Mouse (Mus musculus): ENCODE measurements around the gene Raf1. TPM values are rescaled to one million over a fixed set of nuclear protein-coding genes. Genes with fewer than 3 reads are reported as not detected.

Raf1 gene
- polyA plus RNA-seq, 1 experiment from 2014 or later, result 98.6 TPM

DNA sequence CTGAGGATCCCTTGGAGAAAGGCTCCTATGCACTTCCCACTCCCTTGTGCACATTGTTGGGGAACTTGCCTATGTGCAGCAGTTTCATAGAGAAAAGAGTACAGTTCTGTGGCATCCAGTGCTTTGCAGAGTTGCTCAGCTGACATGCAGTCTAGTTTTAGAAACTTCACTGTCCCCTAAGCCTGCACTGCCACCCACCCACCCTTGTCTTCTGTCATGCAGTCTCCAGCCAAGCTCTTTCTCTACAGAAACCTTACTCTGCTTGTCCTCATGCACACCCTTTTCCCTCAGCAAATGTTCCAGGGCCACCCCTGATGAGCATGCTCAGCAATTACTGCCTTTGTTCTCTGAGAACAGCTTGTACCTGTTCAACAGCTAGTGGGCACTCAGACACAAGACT lies 62.6 kb downstream of the Raf1 start:
- DNase-seq (ENCODE audit: low spot score) (no peak), ATAC-seq (ENCODE audit: low read depth) (no peak)
- Histone ChIP-seq H3K4me3 (ENCODE audit: low read depth, low read length) (no peak overlapping the region), H3K9ac (ENCODE audit: low read depth, low read length) (no peak overlapping the region), H3K27me3 (replicated peaks; ENCODE audit: control insufficient read depth, insufficient read depth, low read length) (no peaks in the 10 kb centered on the region), H3K27ac (replicated peaks; ENCODE audit: low read depth, low read length) (no peak overlapping the region), H3K4me1 (ENCODE audit: control insufficient read depth, insufficient read depth, low read length) (no peaks in the 10 kb centered on the region), H3K4me2 (ENCODE audit: low read depth, low read length) (no peak overlapping the region), H3K36me3 (ENCODE audit: control insufficient read depth, insufficient read depth, low read length) (peaks cover 95% of the 10 kb centered on the region), H3K9me3 (ENCODE audit: control insufficient read depth, low read length) (no peaks in the 10 kb centered on the region)

DNA sequence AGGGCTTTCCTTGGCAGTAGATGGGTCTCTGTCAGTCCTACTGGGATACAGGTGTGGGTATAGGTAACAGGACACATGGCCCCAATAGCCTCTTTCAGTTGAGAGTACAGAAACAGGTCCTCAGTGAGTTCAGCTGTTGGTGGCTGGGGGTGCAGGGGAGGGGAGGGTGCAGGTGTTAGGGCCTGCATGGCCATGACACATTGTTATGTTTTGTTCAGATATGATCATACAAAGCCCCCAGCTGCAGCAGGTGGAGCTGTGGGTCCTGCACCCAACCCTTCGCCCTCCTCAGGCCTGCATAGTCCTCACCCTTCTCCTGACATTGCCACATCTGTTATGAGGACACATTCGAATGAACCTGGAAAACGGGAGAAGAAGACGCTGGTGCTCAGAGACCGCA lies 66.1 kb downstream of the Raf1 start:
- DNase-seq (ENCODE audit: low spot score) (no peak), ATAC-seq (ENCODE audit: low read depth) (no peak)
- Histone ChIP-seq H3K36me3 (ENCODE audit: control insufficient read depth, insufficient read depth, low read length) (peaks cover 64% of the 10 kb centered on the region), H3K9ac (ENCODE audit: low read depth, low read length) (no peak overlapping the region), H3K4me1 (ENCODE audit: control insufficient read depth, insufficient read depth, low read length) (no peaks in the 10 kb centered on the region), H3K9me3 (ENCODE audit: control insufficient read depth, low read length) (no peaks in the 10 kb centered on the region), H3K4me3 (ENCODE audit: low read depth, low read length) (no peak overlapping the region), H3K4me2 (ENCODE audit: low read depth, low read length) (no peak overlapping the region), H3K27ac (replicated peaks; ENCODE audit: low read depth, low read length) (no peak overlapping the region), H3K27me3 (replicated peaks; ENCODE audit: control insufficient read depth, insufficient read depth, low read length) (no peaks in the 10 kb centered on the region)
- WGBS, result 93% methylated on average over 5 of the region's 5 CpGs

DNA sequence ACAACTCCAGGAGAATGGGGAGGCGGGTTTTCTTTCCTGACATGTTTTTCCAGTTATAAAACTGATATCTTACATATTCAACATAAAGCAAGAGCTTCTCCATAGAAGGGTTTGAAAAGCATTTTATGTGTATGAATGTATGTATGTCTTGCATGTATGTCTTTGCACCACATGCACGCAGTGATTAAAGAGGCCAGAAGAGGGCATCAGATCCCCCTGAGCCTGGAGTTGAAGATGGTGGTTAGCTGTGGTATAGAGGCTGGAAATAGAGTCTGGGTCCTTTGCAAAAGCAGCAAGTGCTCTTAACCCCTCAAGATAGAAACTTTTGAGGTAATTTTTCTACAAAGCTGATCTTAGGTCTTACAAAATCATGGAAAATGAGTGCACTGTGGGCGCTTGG lies 67.3 kb downstream of the Raf1 start:
- Histone ChIP-seq H3K27me3 (replicated peaks; ENCODE audit: control insufficient read depth, insufficient read depth, low read length) (no peaks in the 10 kb centered on the region), H3K9me3 (ENCODE audit: control insufficient read depth, low read length) (no peaks in the 10 kb centered on the region), H3K4me2 (ENCODE audit: low read depth, low read length) (no peak overlapping the region), H3K27ac (replicated peaks; ENCODE audit: low read depth, low read length) (no peak overlapping the region), H3K36me3 (ENCODE audit: control insufficient read depth, insufficient read depth, low read length) (peaks cover 53% of the 10 kb centered on the region), H3K9ac (ENCODE audit: low read depth, low read length) (no peak overlapping the region), H3K4me1 (ENCODE audit: control insufficient read depth, insufficient read depth, low read length) (no peaks in the 10 kb centered on the region), H3K4me3 (ENCODE audit: low read depth, low read length) (no peak overlapping the region)
- ATAC-seq (ENCODE audit: low read depth) (no peak), DNase-seq (ENCODE audit: low spot score) (no peak)
- 67% methylated on average over 3 of the region's 3 CpGs for WGBS

DNA sequence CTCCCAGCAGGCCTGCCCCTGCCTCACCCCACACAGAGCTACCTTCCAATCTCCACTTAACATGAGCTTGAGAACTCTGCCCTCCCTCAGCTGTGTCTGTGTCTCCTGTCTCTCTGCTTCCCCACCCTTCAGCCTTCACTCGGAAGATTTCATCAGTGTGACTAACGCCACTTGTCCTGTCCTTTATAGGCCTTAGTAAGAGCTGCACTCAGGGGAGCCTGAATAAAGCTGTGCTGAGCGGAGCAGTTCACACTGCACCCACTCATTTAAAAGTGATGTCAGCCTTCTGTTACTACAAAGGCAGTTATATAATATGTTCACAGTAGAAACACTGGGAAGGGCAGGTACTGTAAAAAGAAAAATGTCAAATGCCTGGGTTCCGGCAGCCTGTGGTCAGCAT lies 69.0 kb downstream of the Raf1 start:
- DNase-seq (ENCODE audit: low spot score), result no peak
- Histone ChIP-seq H3K27ac (replicated peaks; ENCODE audit: low read depth, low read length) (no peak overlapping the region), H3K4me2 (ENCODE audit: low read depth, low read length) (no peak overlapping the region), H3K4me3 (ENCODE audit: low read depth, low read length) (no peak overlapping the region), H3K27me3 (replicated peaks; ENCODE audit: control insufficient read depth, insufficient read depth, low read length) (no peaks in the 10 kb centered on the region), H3K4me1 (ENCODE audit: control insufficient read depth, insufficient read depth, low read length) (peaks cover 8% of the 10 kb centered on the region), H3K9ac (ENCODE audit: low read depth, low read length) (no peak overlapping the region), H3K9me3 (ENCODE audit: control insufficient read depth, low read length) (no peaks in the 10 kb centered on the region), H3K36me3 (ENCODE audit: control insufficient read depth, insufficient read depth, low read length) (peaks cover 36% of the 10 kb centered on the region)
- 88% methylated on average over 4 of the region's 4 CpGs for WGBS
- ATAC-seq (ENCODE audit: low read depth), result no peak

DNA sequence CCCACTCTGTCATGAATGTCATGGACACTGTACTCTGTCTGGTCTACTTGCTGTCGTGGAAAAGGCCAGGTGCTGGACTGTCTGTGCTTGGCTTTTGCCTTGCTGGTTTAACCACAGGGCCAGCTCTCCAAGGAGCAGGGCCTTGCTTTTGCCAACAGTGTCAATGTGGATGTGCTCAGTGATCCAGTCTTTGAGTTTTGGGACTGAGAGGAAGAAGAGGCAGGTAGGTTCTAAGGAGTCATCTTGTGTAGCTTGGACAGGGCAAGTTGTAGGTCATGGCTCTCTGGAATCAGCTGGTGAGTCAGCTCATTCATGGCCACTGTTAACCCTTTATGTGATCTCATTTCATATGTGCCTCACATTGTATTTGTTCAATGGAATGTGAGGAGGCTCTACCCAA lies 70.0 kb downstream of the Raf1 start:
- no peak for ATAC-seq (ENCODE audit: low read depth)
- H3K9me3 ChIP-seq (ENCODE audit: control insufficient read depth, low read length), result no peaks in the 10 kb centered on the region
- 65% methylated on average over 1 of the region's 1 CpGs for WGBS

DNA sequence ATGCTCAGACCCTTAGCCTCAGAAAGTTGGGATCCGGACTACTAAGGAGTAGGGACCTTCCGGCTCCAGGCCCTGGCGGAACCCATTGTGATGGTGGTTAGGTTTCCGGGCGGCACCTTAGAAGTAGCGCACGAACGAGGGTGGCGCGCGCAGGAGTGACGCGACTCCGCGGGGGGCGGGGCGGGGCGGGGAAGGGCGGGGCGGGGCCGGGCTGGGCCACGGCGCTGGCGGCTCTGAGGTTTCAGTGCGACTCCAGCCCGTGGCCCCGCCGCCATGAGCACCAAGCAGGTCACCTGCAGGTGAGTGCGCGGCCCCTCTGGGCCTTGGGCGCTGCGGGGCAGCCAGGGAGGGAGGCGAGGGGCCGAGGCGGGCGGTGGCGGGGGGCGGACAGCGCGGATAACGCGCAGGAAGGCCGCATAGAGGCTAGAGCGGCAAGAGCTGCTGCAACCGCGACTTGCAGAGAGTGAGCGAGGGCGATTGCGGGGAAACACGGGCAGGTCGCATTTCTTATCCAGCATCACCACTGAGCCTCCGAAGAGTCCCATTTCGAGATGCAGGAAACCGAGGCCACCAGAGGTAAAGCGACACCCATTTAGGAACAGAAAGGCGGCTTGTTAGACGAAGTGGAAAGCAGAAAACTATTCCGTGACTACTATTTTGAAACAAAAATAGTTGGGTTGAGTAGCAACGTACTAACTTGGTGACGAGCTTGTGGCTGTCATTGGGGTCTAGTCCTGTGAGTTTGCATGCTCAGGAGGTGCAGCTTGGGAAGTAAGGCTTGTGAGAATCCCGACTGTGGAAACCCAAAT lies 74.5 kb downstream of the Raf1 start, which contains the start of gene Mkrn2:
Gene Mkrn2, plus strand, starts transcription at position 188 of the 809 bp plus-strand sequence.
- peak; percentile 98 for ATAC-seq (ENCODE audit: low read depth)
- Histone ChIP-seq H3K9ac (ENCODE audit: low read depth, low read length) (peak within 1 kb of the TSS; percentile 86), H3K27ac (replicated peaks; ENCODE audit: low read depth, low read length) (peak within 1 kb of the TSS; percentile 68), H3K4me3 (ENCODE audit: low read depth, low read length) (peak within 1 kb of the TSS; percentile 80), H3K4me1 (ENCODE audit: control insufficient read depth, insufficient read depth, low read length) (peaks cover 9% of the 10 kb centered on the region), H3K27me3 (replicated peaks; ENCODE audit: control insufficient read depth, insufficient read depth, low read length) (no peaks in the 10 kb centered on the region), H3K9me3 (ENCODE audit: control insufficient read depth, low read length) (no peaks in the 10 kb centered on the region), H3K4me2 (ENCODE audit: low read depth, low read length) (peak within 1 kb of the TSS; percentile 54), H3K36me3 (ENCODE audit: control insufficient read depth, insufficient read depth, low read length) (no peaks in the 10 kb centered on the region)
- DNase-seq (ENCODE audit: low spot score), result peak; percentile 86
- 1% methylated on average over 36 of the region's 61 CpGs for WGBS

More for the DNA sequence above, 70.0 kb downstream of the Raf1 start:
- H3K27ac ChIP-seq (replicated peaks; ENCODE audit: low read depth, low read length), result no peak overlapping the region
- no peak for DNase-seq (ENCODE audit: low spot score)
- H3K27me3 ChIP-seq (replicated peaks; ENCODE audit: control insufficient read depth, insufficient read depth, low read length), result no peaks in the 10 kb centered on the region
- no peak overlapping the region for H3K4me3 ChIP-seq (ENCODE audit: low read depth, low read length)
- H3K4me2 ChIP-seq (ENCODE audit: low read depth, low read length), result no peak overlapping the region
- peaks cover 9% of the 10 kb centered on the region for H3K4me1 ChIP-seq (ENCODE audit: control insufficient read depth, insufficient read depth, low read length)
- no peak overlapping the region for H3K9ac ChIP-seq (ENCODE audit: low read depth, low read length)
- peaks cover 26% of the 10 kb centered on the region for H3K36me3 ChIP-seq (ENCODE audit: control insufficient read depth, insufficient read depth, low read length)

DNA sequence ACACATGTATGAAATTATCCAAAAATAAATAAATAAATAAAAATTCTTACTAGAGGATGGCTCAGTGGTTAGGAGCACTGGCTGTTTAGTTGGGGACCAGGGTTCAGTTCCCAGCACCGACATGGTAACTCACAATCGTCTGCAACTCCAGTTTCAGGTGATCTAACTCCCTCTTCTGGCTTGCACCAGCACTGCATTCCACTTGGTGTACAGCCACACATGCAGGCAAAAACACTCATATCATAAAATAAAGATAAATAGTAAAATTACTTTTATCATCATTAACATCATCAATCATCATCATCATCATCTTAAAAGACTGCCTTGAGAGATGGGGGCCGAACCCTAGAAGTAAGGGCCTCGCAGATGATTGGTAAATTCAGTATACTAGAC lies 75.1 kb downstream of the Raf1 start:
- H3K4me3 ChIP-seq (ENCODE audit: low read depth, low read length), result peak overlapping the region; percentile 80
- ATAC-seq (ENCODE audit: low read depth) (no peak), DNase-seq (ENCODE audit: low spot score) (no peak)
- no peaks in the 10 kb centered on the region for H3K27me3 ChIP-seq (replicated peaks; ENCODE audit: control insufficient read depth, insufficient read depth, low read length)
- 73% methylated on average over 4 of the region's 4 CpGs for WGBS
- no peak overlapping the region for H3K9ac ChIP-seq (ENCODE audit: low read depth, low read length)
- H3K27ac ChIP-seq (replicated peaks; ENCODE audit: low read depth, low read length), result no peak overlapping the region
- no peaks in the 10 kb centered on the region for H3K36me3 ChIP-seq (ENCODE audit: control insufficient read depth, insufficient read depth, low read length)
- peaks cover 9% of the 10 kb centered on the region for H3K4me1 ChIP-seq (ENCODE audit: control insufficient read depth, insufficient read depth, low read length)
- H3K4me2 ChIP-seq (ENCODE audit: low read depth, low read length), result peak overlapping the region; percentile 54
- no peaks in the 10 kb centered on the region for H3K9me3 ChIP-seq (ENCODE audit: control insufficient read depth, low read length)

DNA sequence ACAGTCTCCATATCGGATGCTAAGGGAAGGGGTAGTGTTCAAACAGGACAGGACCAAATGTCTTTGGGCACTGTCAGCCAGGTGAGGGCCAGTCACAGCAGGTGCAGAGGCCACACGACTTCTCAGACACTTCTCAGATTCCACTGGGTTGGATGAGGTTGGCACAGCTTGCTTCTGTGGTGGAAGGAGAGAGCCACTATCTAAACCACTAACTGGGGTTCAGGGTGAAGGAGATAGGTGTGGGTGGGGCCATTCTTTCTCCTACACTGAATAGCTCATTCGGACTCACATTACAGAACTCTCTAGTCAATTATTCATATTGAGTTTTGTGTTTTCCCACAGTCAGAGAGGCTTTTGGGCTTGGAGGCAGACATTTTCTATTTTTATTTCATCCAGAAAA lies 80.8 kb downstream of the Raf1 start:
- no peak overlapping the region for H3K27ac ChIP-seq (replicated peaks; ENCODE audit: low read depth, low read length)
- H3K4me1 ChIP-seq (ENCODE audit: control insufficient read depth, insufficient read depth, low read length), result no peaks in the 10 kb centered on the region
- H3K9ac ChIP-seq (ENCODE audit: low read depth, low read length), result no peak overlapping the region
- no peaks in the 10 kb centered on the region for H3K9me3 ChIP-seq (ENCODE audit: control insufficient read depth, low read length)
- WGBS, result 59% methylated on average over 3 of the region's 3 CpGs
- no peak for DNase-seq (ENCODE audit: low spot score)
- no peak overlapping the region for H3K4me2 ChIP-seq (ENCODE audit: low read depth, low read length)
- H3K27me3 ChIP-seq (replicated peaks; ENCODE audit: control insufficient read depth, insufficient read depth, low read length), result no peaks in the 10 kb centered on the region
- no peak for ATAC-seq (ENCODE audit: low read depth)
- no peaks in the 10 kb centered on the region for H3K36me3 ChIP-seq (ENCODE audit: control insufficient read depth, insufficient read depth, low read length)
- H3K4me3 ChIP-seq (ENCODE audit: low read depth, low read length), result no peak overlapping the region

DNA sequence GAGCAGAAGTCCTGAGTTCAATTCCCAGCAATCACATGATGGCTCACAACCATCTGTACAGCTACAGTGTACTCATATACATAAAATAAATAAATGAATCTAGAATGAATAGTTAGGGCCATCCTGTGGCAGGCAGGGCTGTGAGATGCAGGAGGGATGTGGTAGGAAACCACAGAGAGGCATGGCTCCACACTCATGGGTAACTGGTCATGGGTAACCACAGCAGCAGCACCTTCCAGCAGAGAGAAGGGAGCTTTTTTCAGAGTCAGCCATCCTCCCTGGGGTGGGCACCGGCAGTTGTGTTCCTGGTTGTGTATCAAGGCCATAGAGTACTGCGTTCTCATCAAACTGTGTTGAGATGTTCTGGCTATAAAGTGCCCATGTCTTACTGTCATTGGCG lies 82.0 kb downstream of the Raf1 start:
- H3K27me3 ChIP-seq (replicated peaks; ENCODE audit: control insufficient read depth, insufficient read depth, low read length), result no peaks in the 10 kb centered on the region
- H3K4me3 ChIP-seq (ENCODE audit: low read depth, low read length), result no peak overlapping the region
- 75% methylated on average over 3 of the region's 3 CpGs for WGBS
- H3K9ac ChIP-seq (ENCODE audit: low read depth, low read length), result no peak overlapping the region
- DNase-seq (ENCODE audit: low spot score) (no peak), ATAC-seq (ENCODE audit: low read depth) (no peak)
- no peaks in the 10 kb centered on the region for H3K36me3 ChIP-seq (ENCODE audit: control insufficient read depth, insufficient read depth, low read length)
- no peaks in the 10 kb centered on the region for H3K4me1 ChIP-seq (ENCODE audit: control insufficient read depth, insufficient read depth, low read length)
- H3K27ac ChIP-seq (replicated peaks; ENCODE audit: low read depth, low read length), result no peak overlapping the region
- H3K9me3 ChIP-seq (ENCODE audit: control insufficient read depth, low read length), result no peaks in the 10 kb centered on the region
- H3K4me2 ChIP-seq (ENCODE audit: low read depth, low read length), result no peak overlapping the region
